Mouse (Mus musculus) embryonic facial prominence, embryonic 11.5 days (tissue): ENCODE data around the gene Opn1sw. TPM values are rescaled to one million over a fixed set of nuclear protein-coding genes. Genes with fewer than 3 reads are reported as not detected.

Experiments used
- ATAC-seq: fragments of 200-750 bp; cut with Nextera tagmentation; replicated peaks from 2 replicates; pipeline ENCODE4 v1.8.0; 2017; ENCODE audit warnings: low read depth; ENCODE audit not compliant: insufficient number of reproducible peaks, low FRiP score, low TSS enrichment
- DNase-seq: peaks from one replicate; pipeline ENCODE4 v3.0.0-alpha.2; 2015; ENCODE audit warnings: low spot score
- H3K27ac ChIP-seq: fragments of 300-500 bp; sonication (generic); replicated peaks from 2 replicates; pipeline ENCODE4 v1.5.1; 2014; ENCODE audit warnings: mild to moderate bottlenecking, low read depth, low read length, control low read depth
- H3K27me3 ChIP-seq: fragments of 300-500 bp; sonication (generic); 2 replicates; pipeline ENCODE4 v1.6.1; 2014; ENCODE audit warnings: mild to moderate bottlenecking, low read length, moderate library complexity, mixed read lengths; ENCODE audit not compliant: control insufficient read depth, insufficient read depth
- H3K36me3 ChIP-seq: fragments of 300-500 bp; sonication (generic); replicated peaks from 2 replicates; pipeline ENCODE4 v1.6.1; 2014; ENCODE audit warnings: low read depth, mild to moderate bottlenecking, low read length, moderate library complexity, mixed read lengths; ENCODE audit not compliant: control insufficient read depth, insufficient read depth
- H3K4me1 ChIP-seq: fragments of 300-500 bp; sonication (generic); 2 replicates; pipeline ENCODE4 v1.6.1; 2014; ENCODE audit warnings: low read length, mixed read lengths; ENCODE audit not compliant: control insufficient read depth, insufficient read depth
- H3K4me2 ChIP-seq: fragments of 300-500 bp; sonication (generic); 2 replicates; pipeline ENCODE4 v1.6.1; 2014; ENCODE audit warnings: low read depth, mild to moderate bottlenecking, control low read depth, low read length, moderate library complexity
- H3K4me3 ChIP-seq: fragments of 300-500 bp; sonication (generic); 2 replicates; pipeline ENCODE4 v1.5.1; 2014; ENCODE audit warnings: low read depth, low read length, control low read depth
- H3K9ac ChIP-seq: fragments of 300-500 bp; sonication (generic); replicated peaks from 2 replicates; pipeline ENCODE4 v1.6.1; 2014; ENCODE audit warnings: mild to moderate bottlenecking, control low read depth, low read length
- H3K9me3 ChIP-seq: fragments of 300-500 bp; sonication (generic); replicated peaks from 2 replicates; pipeline ENCODE4 v1.6.1; 2016; ENCODE audit warnings: mild to moderate bottlenecking, low read length, inconsistent platforms, mixed read lengths; ENCODE audit not compliant: control insufficient read depth
- WGBS: fragments of 180-500 bp; shearing (Covaris S2); extraction: QIAGEN DNeasy Blood & Tissue Kit; methylation state at CpG from one replicate; pipeline ENCODE4 v1.1.7; 2014; 5-methylcytosine and 5-hydroxymethylcytosine counted together
- polyA plus RNA-seq: library from polyadenylated mRNA; unstranded; fragments of >200 nt; fragmentation: Nextera tagmentation; extraction: Ambion mirVana; gene quantifications from 2 replicates; pipeline ENCODE4 v1.2.1, GENCODE M21; 2014

Gene Opn1sw
- polyA plus RNA-seq, 1 experiment from 2014 or later = 0.27 TPM

DNA sequence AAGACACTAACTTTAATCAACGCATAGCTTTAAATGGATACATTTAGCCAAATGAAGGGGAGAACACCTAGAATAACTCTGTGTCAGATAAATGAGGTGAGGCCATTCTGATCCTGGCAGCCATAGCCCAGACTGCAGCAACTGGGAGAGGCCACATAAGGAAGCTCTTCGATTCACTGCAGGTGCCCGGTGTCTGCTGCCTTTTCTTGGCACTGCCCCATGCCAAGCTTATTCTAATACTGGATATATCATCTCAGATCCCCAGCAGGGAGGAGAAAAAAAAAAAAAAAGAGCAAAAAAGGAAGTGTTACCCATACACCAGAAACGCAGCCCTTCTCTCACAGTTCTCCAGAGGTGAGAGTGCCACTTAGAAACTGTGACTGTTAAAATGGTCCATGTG is 10.9 kb downstream of the Opn1sw start:
- no peaks in the 10 kb centered on the region for H3K9me3 ChIP-seq
- no peak overlapping the region for H3K27ac ChIP-seq
- H3K36me3 ChIP-seq = peaks cover 3% of the 10 kb centered on the region; the same call in 1 of the 2 replicates
- no peak overlapping the region for H3K4me3 ChIP-seq
- no peaks in the 10 kb centered on the region for H3K4me1 ChIP-seq
- DNase-seq (no peak), ATAC-seq (no peak)
- WGBS = 97% methylated on average over 4 of the region's 4 CpGs
- H3K4me2 ChIP-seq = no peak overlapping the region
- no peaks in the 10 kb centered on the region for H3K27me3 ChIP-seq
- no peak overlapping the region for H3K9ac ChIP-seq

GRCm38 (mm10) chr6:29365277-29365676 is 23.0 kb downstream of the Opn1sw start:
- no peaks in the 10 kb centered on the region for H3K4me1 ChIP-seq
- WGBS = 94% methylated on average over 1 of the region's 1 CpGs
- H3K27ac ChIP-seq = no peak overlapping the region
- no peaks in the 10 kb centered on the region for H3K9me3 ChIP-seq
- DNase-seq = no peak
- H3K36me3 ChIP-seq = peaks cover 8% of the 10 kb centered on the region
- H3K4me2 ChIP-seq = no peak overlapping the region
- H3K9ac ChIP-seq = no peak overlapping the region
- H3K27me3 ChIP-seq = no peaks in the 10 kb centered on the region
- no peak for ATAC-seq
- H3K4me3 ChIP-seq = no peak overlapping the region

DNA sequence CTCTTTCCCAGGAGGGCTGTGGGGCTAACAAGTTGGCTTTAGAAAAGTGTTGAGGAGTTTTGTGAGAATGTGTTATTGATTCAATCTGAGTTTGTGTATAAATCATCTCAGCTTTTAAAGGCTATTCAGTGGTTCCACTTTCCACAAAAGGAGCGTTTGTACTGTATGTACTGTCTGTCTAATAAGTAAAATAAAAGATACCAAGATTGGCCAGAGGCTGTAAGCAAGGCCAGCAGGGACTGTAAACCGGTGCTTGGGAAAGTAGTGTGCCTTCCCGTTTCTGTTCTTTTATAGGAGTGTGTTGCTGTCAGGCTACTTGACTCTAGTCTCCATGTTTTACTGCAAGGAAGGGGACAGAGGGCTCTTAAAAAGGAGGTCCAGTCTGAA is 25.1 kb downstream of the Opn1sw start:
- H3K27ac ChIP-seq = no peak overlapping the region
- WGBS = 74% methylated on average over 3 of the region's 3 CpGs
- no peaks in the 10 kb centered on the region for H3K4me1 ChIP-seq
- no peaks in the 10 kb centered on the region for H3K27me3 ChIP-seq
- H3K36me3 ChIP-seq = peaks cover 11% of the 10 kb centered on the region
- H3K9ac ChIP-seq = no peak overlapping the region
- DNase-seq (no peak), ATAC-seq (no peak)
- no peak overlapping the region for H3K4me3 ChIP-seq
- H3K4me2 ChIP-seq = no peak overlapping the region
- no peaks in the 10 kb centered on the region for H3K9me3 ChIP-seq

DNA sequence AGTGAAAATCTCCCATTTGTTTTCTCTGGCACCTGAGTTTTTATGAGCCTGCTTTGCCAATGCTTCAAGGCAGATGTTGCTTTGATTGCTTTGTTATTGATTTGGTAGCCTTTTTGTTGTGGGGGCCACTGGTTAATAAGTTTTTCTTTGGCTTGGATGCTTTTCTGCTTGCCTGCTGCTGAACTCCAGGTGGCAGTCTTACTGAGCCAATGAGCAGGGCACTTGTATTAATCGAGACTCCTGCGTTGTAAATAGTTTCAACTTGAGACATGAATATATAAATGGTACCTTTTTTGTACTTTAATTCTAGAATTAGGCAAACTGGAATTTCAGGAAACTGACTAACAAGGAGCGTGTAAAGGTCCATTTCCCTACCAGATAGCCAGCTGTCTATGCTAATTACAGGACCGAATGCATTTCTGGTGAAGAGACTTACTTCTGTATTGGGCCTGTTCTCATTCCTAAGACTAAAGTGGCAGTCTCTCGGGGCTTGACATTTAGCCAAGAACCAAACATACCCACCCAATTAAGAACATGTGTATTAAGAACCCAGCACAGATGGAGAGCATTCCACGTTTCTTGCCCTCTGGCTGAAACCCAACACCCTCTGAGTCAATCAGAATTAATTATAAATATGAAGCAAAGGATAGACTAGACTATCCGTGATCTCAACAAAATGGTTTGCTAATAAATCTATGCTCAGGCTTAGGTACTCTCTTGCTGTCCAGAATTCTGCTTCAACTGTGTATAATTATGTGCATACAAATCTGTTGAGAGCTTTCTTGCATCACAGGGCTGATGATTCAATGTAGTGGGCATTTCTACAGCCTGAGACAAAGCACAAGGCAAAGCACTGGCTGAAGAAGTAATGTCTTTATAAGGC is 25.8 kb downstream of the Opn1sw start:
- H3K4me3 ChIP-seq = no peak overlapping the region
- 38% methylated on average over 7 of the region's 7 CpGs for WGBS
- ATAC-seq (peak; percentile 18; the same call in 1 of the 2 replicates), DNase-seq (peak; percentile 67)
- no peak overlapping the region for H3K27ac ChIP-seq
- H3K4me1 ChIP-seq = no peaks in the 10 kb centered on the region
- H3K36me3 ChIP-seq = peaks cover 11% of the 10 kb centered on the region
- no peaks in the 10 kb centered on the region for H3K27me3 ChIP-seq
- H3K9ac ChIP-seq = no peak overlapping the region
- H3K9me3 ChIP-seq = no peaks in the 10 kb centered on the region
- no peak overlapping the region for H3K4me2 ChIP-seq

- 86% methylated on average over 6 of the region's 6 CpGs for WGBS
- no peak overlapping the region for H3K9ac ChIP-seq
- DNase-seq = no peak
- no peak overlapping the region for H3K4me2 ChIP-seq
- H3K27ac ChIP-seq = no peak overlapping the region
- peaks cover 3% of the 10 kb centered on the region for H3K36me3 ChIP-seq
- H3K4me1 ChIP-seq = no peaks in the 10 kb centered on the region
- no peaks in the 10 kb centered on the region for H3K9me3 ChIP-seq
- H3K4me3 ChIP-seq = no peak overlapping the region
- no peak for ATAC-seq
- no peaks in the 10 kb centered on the region for H3K27me3 ChIP-seq
These were observed 28.1 kb downstream of the Opn1sw start for GRCm38 (mm10) chr6:29360211-29360610.

DNA sequence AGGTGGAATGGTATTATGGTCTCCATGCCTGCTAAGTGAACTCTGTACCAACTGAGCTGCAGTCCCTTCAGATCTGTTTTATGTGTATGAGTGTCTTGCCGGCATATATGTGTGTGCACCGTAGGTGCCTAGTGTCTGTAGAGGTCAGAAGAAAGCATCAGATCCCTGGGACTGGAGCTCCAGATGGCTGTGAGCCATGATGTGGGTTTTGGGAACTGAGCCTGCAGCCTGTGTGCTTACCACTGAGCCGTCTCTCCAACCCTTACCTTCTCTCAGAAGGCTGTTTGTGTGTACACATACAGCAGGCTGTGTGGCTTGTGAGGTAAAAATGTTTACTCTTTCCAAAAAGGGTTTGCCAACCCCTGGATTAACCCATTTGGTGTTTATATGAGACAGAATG is 28.9 kb downstream of the Opn1sw start:
- WGBS = 93% methylated on average over 3 of the region's 3 CpGs

GRCm38 (mm10) chr6:29352816-29353215 is 35.5 kb downstream of the Opn1sw start:
- Histone ChIP-seq H3K4me1 (no peaks in the 10 kb centered on the region), H3K4me3 (no peak overlapping the region), H3K4me2 (no peak overlapping the region), H3K9ac (no peak overlapping the region), H3K36me3 (no peaks in the 10 kb centered on the region; the same call in 1 of the 2 replicates), H3K9me3 (no peaks in the 10 kb centered on the region), H3K27me3 (no peaks in the 10 kb centered on the region), H3K27ac (no peak overlapping the region)
- ATAC-seq (no peak), DNase-seq (no peak)
- 48% methylated on average over 5 of the region's 5 CpGs for WGBS

More for the DNA sequence above, 28.9 kb downstream of the Opn1sw start:
- Histone ChIP-seq H3K4me2 (no peak overlapping the region), H3K36me3 (peaks cover 3% of the 10 kb centered on the region), H3K27ac (no peak overlapping the region), H3K4me3 (no peak overlapping the region), H3K4me1 (no peaks in the 10 kb centered on the region), H3K9ac (no peak overlapping the region), H3K9me3 (no peaks in the 10 kb centered on the region), H3K27me3 (no peaks in the 10 kb centered on the region)
- DNase-seq (no peak), ATAC-seq (no peak)

- no peak for ATAC-seq
- Histone ChIP-seq H3K9ac (no peak overlapping the region), H3K36me3 (no peaks in the 10 kb centered on the region), H3K27me3 (no peaks in the 10 kb centered on the region), H3K4me2 (no peak overlapping the region), H3K4me3 (no peak overlapping the region), H3K9me3 (no peaks in the 10 kb centered on the region), H3K4me1 (no peaks in the 10 kb centered on the region), H3K27ac (no peak overlapping the region)
- peak; percentile 20 for DNase-seq
These were observed 36.7 kb downstream of the Opn1sw start for GRCm38 (mm10) chr6:29351613-29352012.
